Mouse (Mus musculus) heart, adult 2 months (tissue): ENCODE results near the gene Inha.

ENCODE experiments used
- CTCF ChIP-seq: fragments of 200-600 bp; IDR thresholded peaks from 2 replicates; pipeline ENCODE4 v1.8.1; 2022; ENCODE audit warnings: antibody characterized with exemption, mild to moderate bottlenecking, moderate library complexity
- POLR2A ChIP-seq: fragments of 200-500 bp; IDR thresholded peaks from 2 replicates; pipeline ENCODE4 v1.6.1; 2011; ENCODE audit warnings: mild to moderate bottlenecking, low read depth, low read length, control low read depth; ENCODE audit not compliant: insufficient read depth

GRCm38 (mm10) chr1:75555680-75556079 is 48.8 kb downstream of the Inha start:
- TF ChIP-seq CTCF (no peak), POLR2A (no peak)
